Mouse (Mus musculus) NIH3T3 (cell line): Measurements from ENCODE around the gene Moap1.

Experiments
- DNase-seq: peaks from one replicate; pipeline ENCODE4 v3.0.0-alpha.2; 2012; ENCODE audit warnings: low read depth

Moap1 gene

DNA sequence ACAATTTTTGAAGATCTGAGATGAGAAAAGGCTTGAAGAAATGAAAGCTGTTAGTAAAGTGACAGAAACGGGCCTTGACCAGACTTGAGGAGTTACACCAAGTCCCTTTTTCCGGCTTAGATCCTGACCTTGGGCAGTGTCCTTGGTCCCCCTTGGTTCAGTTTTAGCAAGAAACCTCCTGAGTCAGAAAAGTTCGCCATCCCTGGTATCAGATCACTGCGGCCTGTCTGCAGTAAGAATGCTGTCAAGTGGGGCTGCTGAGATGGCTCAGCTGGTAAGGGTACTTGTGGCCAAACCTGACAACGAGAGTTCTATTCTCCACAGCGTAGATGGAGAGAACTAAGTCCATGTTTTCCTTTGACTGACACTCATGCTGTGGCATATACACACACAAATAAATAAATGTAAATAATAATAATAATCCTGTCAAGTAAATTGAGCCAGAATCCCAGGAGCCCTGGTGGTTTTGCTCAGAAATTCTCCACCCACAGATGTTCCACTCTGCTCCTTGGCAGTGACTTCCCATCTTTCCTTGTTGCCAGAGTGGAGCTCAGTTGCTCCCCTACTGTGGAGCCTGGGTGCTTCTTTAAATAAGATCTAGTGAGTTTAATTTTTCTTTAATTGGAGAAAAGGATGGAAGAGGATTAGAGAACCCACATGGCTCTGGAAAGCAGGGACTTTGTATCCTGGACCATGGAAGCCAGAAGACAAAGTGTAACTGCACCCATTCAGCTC is 37.4 kb downstream of the Moap1 start:
- no peak for DNase-seq

DNA sequence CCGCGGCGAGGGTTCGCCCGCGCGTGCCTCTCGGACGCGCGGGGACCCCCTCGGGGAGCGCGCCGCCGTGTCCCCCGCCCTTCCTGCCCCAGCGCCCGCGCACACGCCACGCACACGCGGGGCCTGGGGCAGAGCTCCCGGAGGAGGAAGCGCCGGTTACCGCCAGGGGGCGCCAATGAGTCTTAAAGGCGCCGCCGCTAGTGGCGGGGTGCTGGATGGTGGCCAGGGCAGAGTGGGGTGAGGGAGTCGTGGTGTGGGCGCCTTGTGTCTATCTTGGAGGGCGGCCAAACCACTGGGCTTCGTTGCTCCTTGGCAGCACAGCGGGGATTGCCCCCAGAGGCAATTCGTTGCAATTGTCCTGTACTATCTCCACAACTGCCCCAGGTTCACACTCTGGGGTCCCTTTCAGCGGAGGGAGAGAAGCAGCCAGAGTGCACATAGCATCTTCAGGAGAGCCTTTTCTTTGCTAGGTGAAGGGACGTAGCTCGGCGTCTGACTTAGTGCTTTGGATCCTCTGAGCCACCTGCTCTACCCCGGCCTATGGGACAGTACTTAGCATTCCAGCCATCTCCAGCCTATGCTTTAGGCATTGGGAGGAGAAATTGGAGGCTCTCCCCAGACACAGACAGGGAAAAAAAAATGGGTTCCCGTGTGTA is 38.1 kb downstream of the Moap1 start:
- DNase-seq, result peak; percentile 92

DNA sequence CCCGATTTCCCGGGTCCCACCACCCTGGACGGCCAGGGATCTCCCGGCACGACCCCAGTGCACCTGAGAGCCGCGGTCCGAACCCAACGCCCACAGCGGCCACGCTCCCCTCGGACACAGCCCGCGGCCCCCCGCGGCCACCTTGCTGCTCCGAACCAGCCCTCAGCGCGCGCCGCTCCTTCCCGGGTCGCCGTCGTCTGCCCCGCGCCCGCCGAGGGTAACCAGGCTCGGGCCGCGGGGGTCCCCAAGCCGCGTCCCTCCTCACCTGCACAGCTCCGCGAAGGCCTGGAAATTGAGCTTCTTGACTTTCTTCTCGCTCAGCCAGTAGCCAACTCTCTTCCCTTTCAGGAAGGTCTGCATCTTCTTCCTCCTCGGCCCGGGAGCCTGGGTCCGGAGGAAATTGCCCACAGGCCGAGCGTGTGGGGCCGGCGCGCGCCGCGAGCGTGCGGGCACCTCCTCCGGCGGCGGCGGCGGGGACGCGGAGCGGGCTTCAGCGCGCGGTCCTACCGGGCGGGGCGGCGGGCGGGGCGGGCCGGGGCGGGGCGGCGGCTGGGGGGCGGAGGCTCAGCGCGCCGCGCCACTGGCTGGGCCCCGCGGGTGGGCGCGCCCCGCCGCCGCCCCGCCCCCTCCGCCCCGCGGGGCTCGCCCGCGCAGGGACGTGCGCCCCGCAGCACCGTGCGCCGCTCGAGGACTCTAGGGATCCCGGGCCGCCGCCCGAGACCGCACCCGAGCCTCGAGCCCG is 38.8 kb downstream of the Moap1 start, which contains the start of gene Itpk1:
Gene Itpk1 (minus strand): TSS at position 474 of the 742 bp plus-strand sequence.
- peak; percentile 79 for DNase-seq

DNA sequence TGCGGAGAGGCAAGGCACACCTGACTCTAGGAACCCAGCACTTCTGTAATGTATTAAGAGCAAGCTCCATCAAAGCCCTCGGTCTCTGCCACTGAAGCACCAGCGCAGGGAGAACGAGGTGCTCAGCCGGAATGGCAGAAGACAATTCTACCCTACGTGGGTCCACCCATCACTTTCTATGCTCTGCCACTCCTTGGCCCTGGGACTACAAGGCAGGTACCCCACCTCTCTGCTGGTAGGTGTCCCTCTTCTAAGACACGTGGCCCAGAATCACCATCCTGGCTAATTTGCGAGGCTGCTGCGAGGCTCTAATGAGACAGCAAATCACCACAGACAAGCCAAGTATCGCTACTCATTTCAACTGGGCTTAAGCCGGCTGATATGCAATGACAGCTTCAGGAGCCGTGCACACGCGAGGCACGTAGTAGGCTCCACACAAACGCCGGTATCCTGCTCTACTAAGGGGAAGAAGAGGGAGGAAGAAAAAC is 39.5 kb downstream of the Moap1 start:
- DNase-seq, result no peak

DNA sequence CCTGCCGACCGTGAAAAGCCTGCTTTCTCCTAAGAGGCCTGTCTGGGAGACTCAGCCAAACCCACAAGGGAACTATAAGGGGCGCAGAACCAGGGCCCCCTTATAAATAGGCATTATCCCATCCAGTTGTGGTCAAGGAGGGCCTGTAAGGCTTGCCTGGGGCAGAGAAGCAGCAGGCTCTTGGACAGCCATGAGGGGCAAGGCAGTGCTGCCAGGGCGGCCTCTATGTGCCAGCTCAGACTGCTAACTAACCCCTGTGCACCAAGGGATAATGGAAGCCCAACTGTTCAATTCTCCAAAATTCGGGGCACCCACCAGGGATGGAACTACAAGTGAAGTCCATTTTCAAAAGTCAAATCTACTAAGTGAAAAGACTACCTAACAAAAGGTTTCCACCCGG is 40.0 kb downstream of the Moap1 start:
- no peak for DNase-seq

DNA sequence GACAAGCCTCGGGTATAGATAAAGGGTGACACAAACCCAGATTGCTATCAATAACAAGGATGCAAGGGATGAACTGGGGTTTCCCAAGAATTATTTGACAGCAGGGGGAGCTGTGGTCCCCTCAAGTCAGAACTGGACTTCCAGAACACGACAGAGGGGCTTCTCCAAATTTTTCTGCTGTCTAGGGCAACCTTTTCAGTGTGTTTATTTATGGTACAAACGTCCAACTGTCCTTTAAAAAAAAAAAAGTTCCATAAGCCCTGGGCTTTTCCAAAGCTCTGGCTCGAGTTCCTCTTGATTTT is 40.4 kb downstream of the Moap1 start:
- peak; percentile 76 for DNase-seq

DNA sequence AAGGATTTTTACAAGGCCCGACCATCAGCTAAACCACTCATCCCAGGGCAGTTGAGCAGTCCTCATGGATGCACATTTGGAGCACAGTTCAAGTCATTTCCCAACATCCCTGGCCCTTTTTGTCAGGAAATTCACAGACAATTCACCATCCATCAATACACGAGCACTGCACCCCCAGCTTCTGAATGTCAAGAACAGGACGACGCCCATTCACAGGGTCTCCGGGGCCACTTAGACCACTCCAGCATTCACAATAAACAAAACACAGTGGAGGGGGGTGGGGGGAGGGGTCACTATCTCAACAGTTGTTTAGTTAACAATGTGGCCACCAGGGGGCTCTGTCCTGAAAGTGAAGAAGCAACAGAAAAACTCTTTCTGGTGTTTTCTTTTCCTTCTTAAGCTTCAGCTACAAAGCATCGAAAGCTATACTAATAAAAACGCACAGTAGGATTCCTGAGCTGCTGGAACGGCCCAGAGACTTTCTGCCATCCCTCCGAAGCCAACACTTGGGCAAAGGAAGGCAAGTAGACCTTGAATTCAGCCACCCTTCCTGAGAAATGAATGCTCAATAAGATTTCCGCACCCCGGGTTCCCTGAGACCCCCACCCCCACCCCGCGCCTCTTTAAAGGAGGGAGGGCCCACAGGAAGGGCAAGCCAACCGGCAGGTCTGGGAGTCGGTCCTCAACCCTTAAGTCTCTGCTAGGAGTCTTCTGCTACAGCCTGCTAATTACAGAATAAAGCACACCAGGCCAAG is 40.9 kb downstream of the Moap1 start:
- peak; percentile 94 for DNase-seq

DNA sequence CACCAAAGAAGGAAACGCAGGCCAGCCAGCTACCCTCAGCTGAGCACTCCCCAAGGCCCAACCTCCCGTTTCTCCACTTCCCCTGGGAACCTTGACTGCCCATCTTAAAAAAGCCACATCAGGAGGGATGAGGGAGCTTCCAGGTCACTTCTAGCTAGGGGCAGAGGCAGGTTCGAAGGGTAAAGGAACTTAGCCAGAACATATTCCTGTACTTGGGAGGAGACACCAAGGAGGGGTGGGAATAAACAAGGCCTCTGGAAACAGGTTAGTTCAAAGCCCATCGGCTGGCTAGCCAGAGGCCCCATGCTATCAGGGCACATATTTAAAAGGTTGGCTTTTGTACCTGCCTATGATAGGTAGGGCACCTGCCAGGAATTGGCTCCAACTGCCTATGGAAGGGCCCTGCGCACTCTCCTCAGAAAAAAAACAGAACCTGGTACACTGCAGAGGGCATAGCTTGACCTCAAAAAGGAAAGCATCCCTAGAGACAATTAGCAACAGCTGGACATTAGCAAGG is 41.7 kb downstream of the Moap1 start:
- no peak for DNase-seq

DNA sequence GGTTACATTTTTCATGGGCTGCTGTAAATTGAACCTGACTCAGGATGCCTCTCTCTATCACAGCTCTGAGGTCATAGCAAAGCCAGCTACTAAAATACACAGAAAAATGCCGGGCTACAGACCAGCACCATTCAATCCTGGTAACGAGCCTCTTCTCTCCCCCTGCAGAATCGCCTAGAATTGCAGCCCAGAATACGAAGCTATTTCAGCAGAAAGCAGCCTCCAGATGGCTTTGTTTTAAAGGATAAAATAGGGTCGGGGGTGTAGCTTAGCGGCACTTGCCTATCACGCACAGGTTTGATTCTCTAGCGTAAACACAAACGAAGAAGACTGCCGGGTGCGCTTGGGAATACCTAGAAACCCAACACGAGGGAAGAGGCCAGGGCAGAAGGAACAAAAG is 43.0 kb downstream of the Moap1 start:
- DNase-seq, result no peak

DNA sequence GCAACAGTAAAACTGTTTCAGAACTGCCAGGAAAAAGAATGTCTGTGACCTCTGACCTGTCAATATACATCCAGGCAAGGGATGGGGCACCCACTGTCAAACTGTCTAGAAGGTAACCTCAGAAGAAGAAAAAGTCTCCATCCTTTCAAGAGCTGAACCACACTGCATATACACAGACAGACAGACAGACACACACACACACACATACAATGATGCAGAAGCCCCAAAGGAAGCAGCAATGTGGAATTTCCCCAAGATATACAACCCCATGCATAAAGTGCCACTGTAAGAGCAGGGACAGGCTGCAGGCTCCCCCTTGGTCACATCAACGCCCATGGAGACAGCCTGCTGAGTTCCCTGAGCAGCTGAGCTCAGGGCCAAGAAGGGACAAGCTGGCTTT is 44.3 kb downstream of the Moap1 start:
- DNase-seq, result no peak

DNA sequence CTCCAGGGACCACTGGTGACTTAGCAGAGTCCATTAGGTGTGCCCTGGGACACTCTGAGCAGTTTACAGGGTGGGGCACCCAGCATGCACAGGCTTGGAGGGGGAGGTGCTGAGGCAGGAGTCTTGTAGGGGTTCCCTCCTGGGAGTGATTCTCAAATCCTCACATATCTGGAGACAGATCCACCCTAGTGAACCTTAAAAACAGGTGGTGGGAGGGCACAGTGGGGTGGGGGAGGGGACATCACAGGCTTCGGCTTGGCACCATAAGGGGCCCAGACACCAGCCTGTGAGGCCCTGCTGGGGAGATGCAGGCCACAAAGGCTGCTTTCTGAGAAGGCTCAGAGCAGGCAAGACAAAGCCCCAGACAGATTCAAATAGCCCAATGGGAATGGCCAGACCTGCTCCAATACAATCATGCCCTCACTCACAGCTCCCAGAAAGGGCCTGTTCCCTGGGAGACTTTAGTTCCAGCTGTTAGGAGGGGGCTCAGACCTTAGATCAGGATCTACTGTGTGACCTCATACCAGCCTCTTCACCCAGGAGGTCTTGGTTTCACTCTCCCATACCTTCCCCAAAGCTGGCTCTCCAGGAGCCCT is 45.3 kb downstream of the Moap1 start:
- DNase-seq, result no peak

DNA sequence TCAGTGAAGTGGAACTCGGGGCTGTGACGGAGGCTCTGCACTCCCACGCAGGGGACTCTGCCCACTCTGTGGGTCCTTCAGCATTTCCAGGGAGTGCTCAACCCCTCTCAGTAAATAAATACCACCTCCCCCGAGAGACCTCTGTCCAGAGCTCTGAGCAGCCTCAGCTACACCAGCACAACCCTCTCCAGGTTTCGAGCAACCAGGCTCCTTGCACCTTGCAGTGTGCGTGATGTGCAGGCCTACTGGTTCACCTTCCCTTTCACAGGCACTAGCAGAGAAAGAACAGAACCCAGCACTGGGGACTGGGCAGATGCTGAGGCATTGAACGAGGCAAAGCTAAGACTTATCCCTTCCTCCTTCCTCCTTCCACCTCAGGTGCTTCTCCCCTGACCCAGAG is 46.1 kb downstream of the Moap1 start:
- no peak for DNase-seq

DNA sequence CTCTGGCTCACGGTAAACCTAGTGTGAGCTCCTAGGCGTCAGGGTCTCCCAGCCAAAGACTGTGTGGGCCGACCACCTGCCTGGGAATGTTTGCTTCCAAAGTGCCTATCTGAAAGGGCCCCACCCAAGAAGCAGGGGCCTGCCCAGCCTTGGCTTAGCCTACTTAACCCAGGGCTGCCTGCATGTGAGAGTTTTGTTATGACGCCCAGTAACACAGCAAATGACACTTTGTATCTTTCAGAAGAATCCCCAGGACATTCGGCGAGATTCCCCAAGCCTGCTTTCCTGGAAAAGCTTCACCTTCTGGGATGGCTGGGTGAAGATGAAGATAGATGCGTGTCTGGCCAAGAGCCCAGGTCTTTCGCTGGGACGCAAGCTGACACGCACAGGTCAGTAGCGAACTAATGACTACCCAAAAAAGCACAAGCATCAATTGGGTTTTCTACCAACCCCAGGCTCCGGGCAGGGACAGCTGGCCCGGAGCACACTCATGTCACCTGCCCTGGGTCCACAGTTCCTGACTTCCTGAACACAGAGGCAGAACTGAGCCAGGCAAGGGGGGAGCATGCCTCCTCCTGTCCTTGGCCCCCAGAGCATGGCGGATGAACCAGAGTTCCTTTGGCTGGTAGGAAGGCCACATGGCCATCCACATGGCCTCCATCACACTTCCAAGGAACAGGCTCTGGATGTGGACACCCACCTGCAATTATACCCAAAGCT is 46.7 kb downstream of the Moap1 start:
- DNase-seq, result no peak

DNA sequence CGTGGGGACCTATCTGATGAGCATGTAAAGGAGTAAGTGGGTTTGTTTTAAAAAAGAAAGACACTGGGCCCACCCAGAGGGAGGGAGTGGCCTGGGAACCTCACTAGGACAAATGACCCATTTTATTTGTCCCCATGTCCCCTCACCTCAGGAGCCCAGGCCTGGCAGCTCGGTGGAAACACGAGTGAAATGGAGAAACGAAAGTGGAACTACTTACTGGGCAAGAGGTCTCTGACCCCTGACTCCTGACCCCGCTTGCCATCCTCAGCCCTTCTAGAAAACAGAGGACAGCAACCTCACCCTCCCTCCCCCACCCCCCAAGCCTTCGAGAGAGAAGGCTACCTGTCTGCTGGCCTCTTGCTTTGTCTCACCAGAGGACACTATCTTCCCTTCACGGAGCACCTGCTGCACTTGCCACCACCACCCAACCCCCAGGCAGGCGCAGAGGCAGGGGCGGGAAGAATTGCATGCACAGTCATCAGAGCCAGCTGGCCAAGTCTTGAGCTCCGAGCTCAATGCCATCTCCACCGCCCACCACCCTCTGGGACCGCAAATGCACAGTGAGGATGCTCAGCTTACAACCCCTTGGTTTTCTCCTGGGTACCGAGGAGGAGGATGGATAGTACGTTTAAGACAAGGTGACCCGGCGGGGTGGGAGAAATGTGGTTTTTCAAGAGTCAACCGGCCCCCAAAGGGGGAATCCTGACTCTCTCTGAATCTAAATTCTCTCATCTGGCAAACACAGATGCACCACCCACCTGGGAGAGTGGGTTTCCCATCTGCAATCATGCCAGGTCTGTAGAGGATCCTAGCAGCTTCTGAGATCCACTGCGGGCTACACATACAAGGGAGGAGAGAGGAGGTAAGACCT is 47.9 kb downstream of the Moap1 start:
- DNase-seq, result no peak
